Mouse (Mus musculus): ENCODE measurements at regions not wholly inside any gene's neighbourhood (a gene's known extent, or its start where the extent isn't known, plus 50 kb on each side); places are given as distances from the start of the nearest gene placed in this dataset.
"Not testable (repeated sequence)": the region's sequence is repeated elsewhere in the genome, so short reads cannot be mapped to it uniquely, and the experiment has no call there.

- ATAC-seq (ENCODE audit: poor library complexity, severe bottlenecking) = peak; percentile 88
These were observed 476.9 kb upstream of the Olfr1507 start for GRCm38 (mm10) chr14:52972207-52973003.

DNA sequence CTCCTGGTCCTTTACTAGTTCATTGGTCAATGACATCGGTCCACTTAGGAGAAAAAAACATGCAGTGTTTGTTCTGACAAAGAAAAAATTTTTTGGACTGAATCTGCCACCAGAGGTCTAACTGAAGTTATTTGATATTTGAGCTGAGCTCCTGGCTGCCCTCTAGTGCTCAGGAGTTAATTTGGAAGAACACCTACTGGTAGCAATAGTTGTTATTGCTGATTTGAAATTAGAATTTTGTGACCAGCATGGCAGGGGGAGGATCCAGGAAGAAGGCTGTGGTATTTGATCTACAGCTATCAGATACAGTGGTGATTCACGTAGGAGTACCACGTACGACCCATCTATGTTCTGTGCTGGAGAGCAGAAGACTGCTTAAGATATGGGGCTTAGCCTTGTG is 466.6 kb upstream of the Olfr1507 start:
- not testable (repeated sequence) for ATAC-seq (ENCODE audit: poor library complexity, severe bottlenecking)

DNA sequence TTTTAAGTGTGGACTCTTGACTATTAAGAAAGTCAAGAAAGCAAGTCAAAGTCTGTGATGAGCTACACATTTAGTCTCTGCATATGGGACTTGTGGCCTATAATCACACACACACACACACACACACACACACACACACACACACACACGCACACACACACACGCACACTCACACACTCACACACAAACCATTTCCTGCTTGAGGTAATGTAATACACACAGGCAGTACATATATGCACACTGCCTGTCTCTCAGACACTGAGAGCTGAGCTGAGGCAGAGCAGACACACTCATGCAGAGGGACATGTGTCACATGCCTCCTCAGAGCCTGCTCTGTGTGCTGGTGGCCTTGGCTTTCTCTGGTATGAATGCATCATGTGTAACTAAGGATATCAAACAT is 461.0 kb upstream of the Olfr1507 start:
- ATAC-seq (ENCODE audit: poor library complexity, severe bottlenecking) = not testable (repeated sequence)

GRCm38 (mm10) chr14:52944925-52945324 is 449.4 kb upstream of the Olfr1507 start:
- ATAC-seq (ENCODE audit: poor library complexity, severe bottlenecking) = peak; percentile 69

DNA sequence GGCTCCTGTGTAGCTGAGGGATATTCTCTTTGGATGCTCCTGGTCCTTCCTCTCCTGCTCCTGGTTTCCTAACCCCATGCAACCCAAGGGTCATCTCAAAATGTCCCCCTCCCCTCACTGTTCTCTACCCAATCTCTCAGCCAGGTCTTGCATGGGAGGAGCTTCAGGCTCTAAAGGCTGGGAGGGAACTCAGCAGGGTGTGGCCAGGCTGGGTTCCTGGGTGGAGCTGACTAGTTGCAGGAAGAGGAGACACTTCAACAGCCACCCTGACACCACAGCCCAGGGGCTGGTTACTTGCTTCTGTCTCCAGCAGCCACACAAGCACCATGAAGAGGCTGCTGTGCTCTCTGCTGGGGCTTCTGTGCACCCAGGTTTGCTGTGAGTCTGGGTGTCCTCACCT is 446.9 kb upstream of the Olfr1507 start:
- ATAC-seq (ENCODE audit: poor library complexity, severe bottlenecking) = peak; percentile 71

DNA sequence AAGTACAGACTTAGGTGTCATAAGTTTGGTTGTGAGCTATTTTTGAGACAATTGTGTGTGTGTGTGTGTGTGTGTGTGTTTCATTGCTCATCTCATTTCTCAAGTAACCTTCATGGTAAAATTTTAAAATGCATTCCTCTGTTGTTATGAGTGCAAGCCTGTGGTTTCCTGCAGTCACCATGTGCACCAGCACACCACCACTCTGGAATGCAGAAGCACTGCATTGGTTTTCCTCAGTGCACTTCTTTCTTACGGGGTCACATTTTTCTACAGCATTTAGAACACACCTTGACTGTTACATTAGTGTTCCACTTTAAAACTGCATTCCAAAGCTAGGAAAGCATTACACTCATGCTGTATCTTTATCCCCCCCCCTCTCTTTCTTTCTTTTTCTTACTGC is 446.2 kb upstream of the Olfr1507 start:
- not testable (repeated sequence) for ATAC-seq (ENCODE audit: poor library complexity, severe bottlenecking)

DNA sequence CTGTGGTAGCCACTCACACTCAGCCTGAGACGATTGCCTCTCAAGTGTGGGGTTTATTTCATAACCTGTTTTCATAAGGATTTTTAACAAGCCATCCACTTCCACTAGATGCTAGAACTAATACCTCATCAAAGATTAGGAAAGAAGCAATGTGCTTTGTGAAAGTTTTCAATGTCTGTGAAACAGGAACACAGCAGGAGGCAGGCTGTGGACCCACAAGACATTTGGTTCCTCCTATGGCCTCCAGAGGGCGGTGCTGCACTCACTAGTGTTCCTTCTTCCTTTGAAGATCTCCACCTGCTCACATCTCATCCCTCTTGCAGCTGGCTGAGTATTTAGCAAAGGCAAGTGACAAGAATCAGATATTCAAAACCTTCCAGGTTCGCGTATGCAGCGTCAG is 424.6 kb upstream of the Olfr1507 start:
- ATAC-seq (ENCODE audit: poor library complexity, severe bottlenecking) = peak; percentile 67

DNA sequence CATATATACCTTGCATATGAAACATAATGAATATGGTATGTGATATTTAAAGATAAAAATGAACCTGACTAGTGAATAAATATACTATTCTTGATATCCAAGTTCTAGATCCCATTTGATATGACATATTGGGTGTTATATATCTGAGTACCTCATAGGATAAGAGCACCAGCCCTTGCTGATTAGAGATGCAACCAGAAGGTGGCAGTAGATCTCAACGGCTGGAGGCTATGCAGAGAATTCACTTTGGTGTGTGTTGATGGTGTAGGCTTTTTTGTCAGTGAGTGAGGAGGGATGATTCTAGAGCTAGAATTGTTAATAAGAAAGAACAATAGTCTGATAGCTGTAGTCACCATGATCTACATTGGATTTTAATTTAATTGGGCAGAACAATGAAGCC is 418.3 kb upstream of the Olfr1507 start:
- ATAC-seq (ENCODE audit: poor library complexity, severe bottlenecking) = peak; percentile 62

DNA sequence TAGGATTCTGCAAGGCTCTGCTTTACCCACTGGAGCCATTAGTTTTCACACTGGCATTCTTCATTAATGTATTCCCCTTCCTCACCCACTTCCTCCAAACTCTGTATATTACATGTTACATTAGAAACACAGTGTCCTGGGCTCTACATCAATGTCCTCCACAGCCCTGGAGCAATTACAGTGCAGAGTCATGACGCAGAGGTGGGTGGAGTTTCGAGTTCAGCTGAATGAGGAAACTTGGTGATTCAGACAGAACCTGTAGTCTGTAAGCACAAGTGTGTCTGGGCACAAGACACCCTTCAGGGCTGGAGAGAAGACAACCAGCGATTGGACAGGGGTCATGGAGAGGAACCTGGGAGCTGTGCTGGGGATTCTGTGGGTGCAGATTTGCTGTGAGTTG is 404.1 kb upstream of the Olfr1507 start:
- peak; percentile 83 for ATAC-seq (ENCODE audit: poor library complexity, severe bottlenecking)

- ATAC-seq (ENCODE audit: poor library complexity, severe bottlenecking) = peak; percentile 68
These were observed 402.8 kb upstream of the Olfr1507 start for GRCm38 (mm10) chr14:52898310-52898709.

GRCm38 (mm10) chr14:52879978-52880377 is 384.4 kb upstream of the Olfr1507 start:
- peak; percentile 59 for ATAC-seq (ENCODE audit: poor library complexity, severe bottlenecking)

- not testable (repeated sequence) for ATAC-seq (ENCODE audit: poor library complexity, severe bottlenecking)
These were observed 368.3 kb upstream of the Olfr1507 start for GRCm38 (mm10) chr14:52863841-52864240.

- peak; percentile 43 for ATAC-seq (ENCODE audit: poor library complexity, severe bottlenecking)
These were observed 367.6 kb upstream of the Olfr1507 start for GRCm38 (mm10) chr14:52863107-52863506.

- peak; percentile 59; the same call in 1 of the 2 replicates for ATAC-seq (ENCODE audit: poor library complexity, severe bottlenecking)
These were observed 366.9 kb upstream of the Olfr1507 start for GRCm38 (mm10) chr14:52862491-52862890.

GRCm38 (mm10) chr14:52855339-52855738 is 359.8 kb upstream of the Olfr1507 start:
- not testable (repeated sequence) for ATAC-seq (ENCODE audit: poor library complexity, severe bottlenecking)

GRCm38 (mm10) chr14:52853598-52853997 is 358.0 kb upstream of the Olfr1507 start:
- ATAC-seq (ENCODE audit: poor library complexity, severe bottlenecking) = not testable (repeated sequence)

GRCm38 (mm10) chr14:52847970-52848369 is 352.4 kb upstream of the Olfr1507 start:
- peak; percentile 87 for ATAC-seq (ENCODE audit: poor library complexity, severe bottlenecking)

DNA sequence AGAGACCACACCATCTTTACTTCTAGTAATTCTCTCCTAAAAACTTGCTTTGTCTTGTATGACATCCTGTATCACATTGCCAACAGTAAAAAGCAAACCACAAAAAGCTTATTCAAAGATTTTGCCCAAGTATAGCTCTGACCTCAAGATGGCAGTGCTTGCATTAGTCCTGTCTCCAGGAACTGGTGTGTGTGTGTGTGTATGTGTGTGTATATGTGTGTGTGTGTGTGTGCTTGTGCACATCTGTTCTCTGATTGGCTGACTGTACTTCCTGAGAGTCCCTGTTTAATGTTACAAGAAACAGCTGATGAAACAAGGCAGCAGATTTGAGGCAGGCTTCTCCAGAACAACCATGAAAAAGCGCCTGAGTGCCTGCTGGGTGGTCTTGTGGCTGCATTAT is 328.5 kb upstream of the Olfr1507 start:
- not testable (repeated sequence) for ATAC-seq (ENCODE audit: poor library complexity, severe bottlenecking)

DNA sequence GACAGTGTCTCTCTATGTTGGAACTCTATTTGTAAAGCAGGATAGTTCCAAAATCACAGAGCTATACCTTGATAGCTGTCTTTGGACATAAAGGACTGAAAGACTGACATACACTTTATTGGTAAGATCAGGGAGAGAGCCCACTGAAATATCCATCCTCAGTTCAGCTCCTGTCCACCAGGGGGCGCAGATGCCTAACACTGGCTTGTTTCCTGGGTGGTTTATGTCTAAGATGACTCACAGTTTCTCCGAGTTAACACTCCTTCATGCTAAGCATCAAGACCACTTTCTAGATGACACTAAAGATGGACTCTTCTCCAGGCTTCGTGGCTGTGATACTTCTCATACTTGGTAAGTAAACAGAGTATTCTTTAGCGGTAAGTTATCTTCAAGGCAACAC is 326.1 kb upstream of the Olfr1507 start:
- peak; percentile 91 for ATAC-seq (ENCODE audit: poor library complexity, severe bottlenecking)

DNA sequence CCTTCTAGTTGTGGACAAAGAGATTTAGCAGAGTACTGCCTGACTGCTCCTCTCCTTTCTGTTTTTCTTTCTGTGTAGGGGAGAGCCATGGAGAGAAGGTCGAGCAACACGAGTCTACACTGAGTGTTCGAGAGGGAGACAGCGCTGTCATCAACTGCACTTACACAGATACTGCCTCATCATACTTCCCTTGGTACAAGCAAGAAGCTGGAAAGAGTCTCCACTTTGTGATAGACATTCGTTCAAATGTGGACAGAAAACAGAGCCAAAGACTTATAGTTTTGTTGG is 315.5 kb upstream of the Olfr1507 start:
- not testable (repeated sequence) for ATAC-seq (ENCODE audit: poor library complexity, severe bottlenecking)

GRCm38 (mm10) chr14:52810275-52811127 is 315.0 kb upstream of the Olfr1507 start:
- ATAC-seq (ENCODE audit: poor library complexity, severe bottlenecking) = peak; percentile 68

GRCm38 (mm10) chr14:52801705-52802104 is 306.2 kb upstream of the Olfr1507 start:
- ATAC-seq (ENCODE audit: poor library complexity, severe bottlenecking) = not testable (repeated sequence)
